Mouse (Mus musculus) ES-E14 (cell line): Measurements from ENCODE around the gene Lmx1a. TPM values are rescaled to one million over a fixed set of nuclear protein-coding genes. Genes with fewer than 3 reads are reported as not detected.

ENCODE experiments used
- DNase-seq: peaks from one replicate; pipeline ENCODE4 v3.0.0-alpha.2; 2013; ENCODE audit warnings: low read depth, low spot score
- H3K27ac ChIP-seq: 2 replicates; pipeline ENCODE4 v1.5.1; 2012; ENCODE audit warnings: low read depth, mild to moderate bottlenecking, low read length, moderate library complexity, mixed read lengths; ENCODE audit not compliant: poor library complexity, insufficient read depth, severe bottlenecking
- H3K36me3 ChIP-seq: 2 replicates; pipeline ENCODE4 v1.6.1; 2012; ENCODE audit warnings: mild to moderate bottlenecking, low read length, moderate library complexity, mixed read lengths; ENCODE audit not compliant: control insufficient read depth, poor library complexity, insufficient read depth, severe bottlenecking
- H3K4me1 ChIP-seq, 2 experiments: fragments of 150-350 bp in 1 of 2; sonication (generic) in 1 of 2; 2 replicates each; pipeline ENCODE4 v1.6.1; 2012; ENCODE audit warnings: low read length in 2 of 2, mild to moderate bottlenecking in 1 of 2, mixed read lengths in 1 of 2; ENCODE audit not compliant: control insufficient read depth in 2 of 2, insufficient read depth in 2 of 2, poor library complexity in 1 of 2
- H3K4me3 ChIP-seq, 2 experiments: fragments of 150-350 bp in 1 of 2; sonication (generic) in 1 of 2; 2 replicates each; pipeline ENCODE4 v1.5.1; 2012; ENCODE audit warnings: low read length in 2 of 2, low read depth in 1 of 2, mild to moderate bottlenecking in 1 of 2, mixed read lengths in 1 of 2; ENCODE audit not compliant: insufficient read depth in 1 of 2, poor library complexity in 1 of 2, severe bottlenecking in 1 of 2
- H3K9ac ChIP-seq: 2 replicates; pipeline ENCODE4 v1.6.1; 2012; ENCODE audit warnings: low read depth, mild to moderate bottlenecking, low read length, mixed read lengths; ENCODE audit not compliant: poor library complexity, insufficient read depth, severe bottlenecking
- H3K9me3 ChIP-seq: fragments of 150-350 bp; sonication (generic); 2 replicates; pipeline ENCODE4 v1.6.1; 2012; ENCODE audit warnings: low read depth, mild to moderate bottlenecking, low read length; ENCODE audit not compliant: control insufficient read depth, insufficient read depth
- CHD2 ChIP-seq: IDR thresholded peaks from 2 replicates; pipeline ENCODE4 v1.6.1; 2014; ENCODE audit warnings: mild to moderate bottlenecking, low read depth, low read length, inconsistent platforms
- HCFC1 ChIP-seq: IDR thresholded peaks from 2 replicates; pipeline ENCODE4 v1.6.1; 2012; ENCODE audit warnings: low read length, inconsistent platforms, borderline replicate concordance; ENCODE audit not compliant: insufficient read depth
- MAFK ChIP-seq: IDR thresholded peaks from 2 replicates; pipeline ENCODE4 v1.6.1; 2014; ENCODE audit warnings: mild to moderate bottlenecking, low read depth, low read length, inconsistent platforms; ENCODE audit not compliant: insufficient read depth
- ZC3H11A ChIP-seq: IDR thresholded peaks from 2 replicates; pipeline ENCODE4 v1.6.1; 2012; ENCODE audit warnings: low read depth, mild to moderate bottlenecking, inconsistent platforms, low read length, borderline replicate concordance
- ZNF384 ChIP-seq: IDR thresholded peaks from 2 replicates; pipeline ENCODE4 v1.6.1; 2012; ENCODE audit warnings: low read depth, low read length, inconsistent platforms
- in situ Hi-C, 2 experiments: fragments of 600-800 bp; cut with MboI; formaldehyde crosslinking; loops; one replicate each; pipeline ENCODE4 v1.15.1; 2025; ENCODE audit warnings: low sequenced_read_pairs in 2 of 2, inconsistent platforms in 1 of 2; ENCODE audit not compliant: unreplicated experiment in 2 of 2
- total RNA-seq: library from RNA; depleted of rRNA; stranded (reverse); fragments of 300-350 nt; gene quantifications from 2 replicates; pipeline ENCODE4 v1.2.3, GENCODE M21; 2012

Gene Lmx1a
- total RNA-seq, 1 experiment: 1.4 TPM

- TF ChIP-seq ZC3H11A (no peak), MAFK (no peak), CHD2 (no peak), HCFC1 (no peak), ZNF384 (no peak)
- no peak for DNase-seq
- H3K4me3 ChIP-seq: no peak overlapping the region
- no peak overlapping the region for H3K9ac ChIP-seq
- no peaks in the 10 kb centered on the region for H3K36me3 ChIP-seq
- no peak overlapping the region for H3K27ac ChIP-seq
- H3K4me1 ChIP-seq: no peaks in the 10 kb centered on the region
- in situ Hi-C loops: no loop called here
- H3K9me3 ChIP-seq: no peaks in the 10 kb centered on the region
Observed at GRCm38 (mm10) chr1:167752661-167753060, 63.6 kb downstream of the Lmx1a start.

DNA sequence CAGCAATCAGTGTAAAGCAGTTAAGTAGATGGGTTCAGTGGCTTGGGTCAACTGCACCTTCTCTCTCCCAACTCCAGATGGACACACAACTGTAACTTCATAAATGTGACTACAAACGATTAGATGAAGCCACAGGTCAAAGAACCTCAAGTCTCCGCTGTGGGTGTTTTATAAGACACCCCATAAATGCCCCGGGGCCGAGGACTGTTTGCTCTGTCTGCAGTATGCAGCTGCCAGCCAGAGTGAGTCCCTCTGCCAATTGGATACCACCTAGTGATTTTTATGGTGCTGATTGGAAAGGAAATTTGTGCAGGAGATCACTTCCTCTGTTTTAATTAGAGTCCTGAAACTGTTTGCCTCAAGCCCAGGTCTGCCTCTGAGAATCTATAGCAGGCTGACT is 65.0 kb downstream of the Lmx1a start:
- in situ Hi-C loops: no loop called here
- no peaks in the 10 kb centered on the region for H3K4me1 ChIP-seq
- no peak for DNase-seq
- H3K27ac ChIP-seq: no peak overlapping the region
- no peak overlapping the region for H3K4me3 ChIP-seq
- no peak for TF ChIP-seq HCFC1
- no peaks in the 10 kb centered on the region for H3K36me3 ChIP-seq
- no peak overlapping the region for H3K9ac ChIP-seq
- no peaks in the 10 kb centered on the region for H3K9me3 ChIP-seq

GRCm38 (mm10) chr1:167754636-167755522 is 65.8 kb downstream of the Lmx1a start:
- in situ Hi-C loops: no loop called here
- Histone ChIP-seq H3K4me1 (no peaks in the 10 kb centered on the region), H3K9ac (no peak overlapping the region), H3K36me3 (no peaks in the 10 kb centered on the region), H3K9me3 (no peaks in the 10 kb centered on the region), H3K27ac (no peak overlapping the region), H3K4me3 (no peak overlapping the region)
- TF ChIP-seq CHD2: no peak
- TF ChIP-seq ZC3H11A: no peak
- no peak for TF ChIP-seq MAFK
- TF ChIP-seq ZNF384: no peak
- TF ChIP-seq HCFC1: no peak
- DNase-seq: no peak

- Histone ChIP-seq H3K4me3 (no peak overlapping the region), H3K36me3 (no peaks in the 10 kb centered on the region), H3K27ac (no peak overlapping the region), H3K4me1 (no peaks in the 10 kb centered on the region), H3K9ac (no peak overlapping the region), H3K9me3 (no peaks in the 10 kb centered on the region)
- no peak for DNase-seq
- in situ Hi-C loops: no loop called here
- TF ChIP-seq HCFC1 (no peak), ZNF384 (no peak), MAFK (no peak), CHD2 (no peak), ZC3H11A (no peak)
Observed at GRCm38 (mm10) chr1:167758208-167758607, 69.2 kb downstream of the Lmx1a start.

GRCm38 (mm10) chr1:167760307-167760706 is 71.3 kb downstream of the Lmx1a start:
- Histone ChIP-seq H3K27ac (no peak overlapping the region), H3K36me3 (no peaks in the 10 kb centered on the region), H3K9ac (no peak overlapping the region), H3K9me3 (no peaks in the 10 kb centered on the region), H3K4me1 (no peaks in the 10 kb centered on the region), H3K4me3 (no peak overlapping the region)
- TF ChIP-seq ZC3H11A: no peak
- TF ChIP-seq CHD2: no peak
- DNase-seq: no peak
- in situ Hi-C loops: no loop called here
